ENCODE assay signal across 10 mouse cellular contexts in genomic region chr4:132356170-132356569, GRCm38 (mm10). TPM values are rescaled to one million over a fixed set of nuclear protein-coding genes. Genes with fewer than 3 reads are reported as not detected.
A peak's percentile ranks its signal among the peaks of the same experiment; 100 is the strongest.
DNase-seq lines count a peak whose midpoint lies in the region; ATAC-seq and TF ChIP-seq lines count a peak whose summit lies in the region.
"Had no signal": no experiment of that assay in that cellular context is flagged by ENCODE, and none has a peak within 500 bp of the region (broad histone marks: within the 10 kb centered on the region; RNA-seq: fewer than 3 reads in every experiment).

No protein-coding gene starts in this region.

- ATAC-seq in kidney, embryonic 14.5 days (ENCODE audit: low FRiP score, low TSS enrichment) = no peak
- no peak for ATAC-seq in forebrain, embryonic 15.5 days (replicated peaks)

- peak; percentile 41 for DNase-seq in kidney, adult 11 months
- peak; percentile 46 for DNase-seq in ES-E14 (ENCODE audit: low read depth, low spot score)
- DNase-seq in c-Kit-positive CD71-positive TER-119-negative erythroid progenitor cells, embryonic 14.5 days (ENCODE audit: low read depth) = peak; percentile 83
- DNase-seq in kidney, postnatal 10 days = peak; percentile 69
- DNase-seq in right cerebral cortex, postnatal 25 days = peak; percentile 10
- DNase-seq in urinary bladder, adult 2 months (ENCODE audit: low spot score) = no peak

- no peaks in the 10 kb centered on the region for H3K9me3 ChIP-seq in kidney, embryonic 14.5 days (ENCODE audit: control insufficient read depth, low read length)
- no peaks in the 10 kb centered on the region for H3K9me3 ChIP-seq in ES-E14 (ENCODE audit: control insufficient read depth, insufficient read depth, low read depth, low read length)
- H3K9me3 ChIP-seq in forebrain, embryonic 15.5 days = no peaks in the 10 kb centered on the region
- H3K9me3 ChIP-seq: limb, embryonic 13.5 days had no signal

- H3K9ac ChIP-seq in kidney, embryonic 14.5 days (ENCODE audit: low read depth, low read length) = no peak overlapping the region
- H3K9ac ChIP-seq in ES-E14 (ENCODE audit: insufficient read depth, low read depth, low read length, poor library complexity, severe bottlenecking) = peak overlapping the region; percentile 68; the same call in 1 of the 2 replicates
- no peak overlapping the region for H3K9ac ChIP-seq in forebrain, embryonic 15.5 days (replicated peaks)
- H3K9ac ChIP-seq: limb, embryonic 13.5 days had no signal

- peaks cover 54% of the 10 kb centered on the region for H3K36me3 ChIP-seq in kidney, embryonic 14.5 days (ENCODE audit: control insufficient read depth, insufficient read depth, low read length)
- H3K36me3 ChIP-seq in ES-E14 (ENCODE audit: control insufficient read depth, insufficient read depth, low read length, poor library complexity, severe bottlenecking) = peaks cover 22% of the 10 kb centered on the region
- H3K36me3 ChIP-seq in forebrain, embryonic 15.5 days = peaks cover 34% of the 10 kb centered on the region

- H3K4me1 ChIP-seq in kidney, embryonic 14.5 days (ENCODE audit: control insufficient read depth, insufficient read depth, low read length) = peaks cover 7% of the 10 kb centered on the region
- peaks cover 2 to 5% of the 10 kb centered on the region in 2 experiments; a peak in 2 of 4 replicates for H3K4me1 ChIP-seq in ES-E14 (ENCODE audit: control insufficient read depth in 2 of 2, insufficient read depth in 2 of 2, low read length in 2 of 2, poor library complexity in 1 of 2)
- H3K4me1 ChIP-seq in forebrain, embryonic 15.5 days = peaks cover 18% of the 10 kb centered on the region

- in situ Hi-C loops in ES-E14 (cut with MboI; ENCODE audit: low sequenced_read_pairs in 2 of 2, unreplicated experiment in 2 of 2) = no loop called here

- H3K4me2 ChIP-seq in kidney, embryonic 14.5 days (replicated peaks; ENCODE audit: low read depth, low read length) = no peak overlapping the region
- no peak overlapping the region for H3K4me2 ChIP-seq in forebrain, embryonic 15.5 days (replicated peaks)
- H3K4me2 ChIP-seq: limb, embryonic 13.5 days had no signal

- no peaks in the 10 kb centered on the region for H3K27me3 ChIP-seq in kidney, embryonic 14.5 days (ENCODE audit: control insufficient read depth, insufficient read depth, low read length)
- H3K27me3 ChIP-seq in forebrain, embryonic 15.5 days = no peaks in the 10 kb centered on the region
- H3K27me3 ChIP-seq: limb, embryonic 13.5 days had no signal

- no peak overlapping the region for H3K4me3 ChIP-seq in kidney, embryonic 14.5 days (ENCODE audit: low read length)
- H3K4me3 ChIP-seq in ES-E14 (ENCODE audit: insufficient read depth in 1 of 2, low read depth in 1 of 2, low read length in 2 of 2, poor library complexity in 1 of 2, severe bottlenecking in 1 of 2) = peak overlapping the region in 1 of 2 experiments; percentile 40; a peak in 3 of 4 replicates
- H3K4me3 ChIP-seq in forebrain, embryonic 15.5 days = no peak overlapping the region
- H3K4me3 ChIP-seq: limb, embryonic 13.5 days had no signal

- WGBS in kidney, embryonic 14.5 days = 35% methylated on average over 12 of the region's 12 CpGs
- WGBS in forebrain, embryonic 15.5 days = 35% methylated on average over 12 of the region's 12 CpGs

- H3K27ac ChIP-seq in kidney, embryonic 14.5 days (ENCODE audit: low read depth, low read length) = no peak overlapping the region
- peak overlapping the region; percentile 81; the same call in 1 of the 2 replicates for H3K27ac ChIP-seq in ES-E14 (ENCODE audit: insufficient read depth, low read depth, low read length, poor library complexity, severe bottlenecking)
- no peak overlapping the region for H3K27ac ChIP-seq in forebrain, embryonic 15.5 days (replicated peaks)
- H3K27ac ChIP-seq: limb, embryonic 13.5 days had no signal

TF ChIP-seq in ES-E14, 5 proteins besides CTCF, POLR2A, EP300 and RAD21:
- TF ChIP-seq CHD2 (IDR thresholded peaks at IDR 0.05; ENCODE audit: low read depth, low read length) (no peak), ZNF384 (IDR thresholded peaks at IDR 0.05; ENCODE audit: low read depth, low read length) (0 out of 2 replicates have a peak, but pooled peaks have one; percentile 54), HCFC1 (IDR thresholded peaks at IDR 0.05; ENCODE audit: borderline replicate concordance, insufficient read depth, low read length) (no peak)

RNA-seq across cellular contexts. Expression of gene Rcc1, which starts 2.8 kb away (rescaled TPM):
- 63.6 and 66.2 TPM in 2 replicates for polyA plus RNA-seq in kidney, embryonic 14.5 days (2014; fragmentation: Nextera tagmentation; extraction: Ambion mirVana)
- 107 and 117 TPM in 2 replicates for total RNA-seq in ES-E14 (2012; rRNA removed)
- 53.3 and 55.1 TPM in 2 replicates for polyA plus RNA-seq in forebrain, embryonic 15.5 days (2015; fragmentation: Nextera tagmentation; extraction: Ambion mirVana)
- 7.5 and 8.7 TPM in 2 replicates for polyA plus RNA-seq in urinary bladder, adult 2 months (2012; rRNA removed)

RNA-seq across cellular contexts. Expression of gene Trnau1ap, which starts 26.8 kb away (rescaled TPM):
- polyA plus RNA-seq in kidney, embryonic 14.5 days (2014; fragmentation: Nextera tagmentation; extraction: Ambion mirVana) = 79.5 and 86.2 TPM in 2 replicates
- 48.6 and 61.8 TPM in 2 replicates for total RNA-seq in ES-E14 (2012; rRNA removed)
- 86.3 and 92.3 TPM in 2 replicates for polyA plus RNA-seq in forebrain, embryonic 15.5 days (2015; fragmentation: Nextera tagmentation; extraction: Ambion mirVana)
- polyA plus RNA-seq in urinary bladder, adult 2 months (2012; rRNA removed) = 12.3 and 22.9 TPM in 2 replicates

RNA-seq across cellular contexts. Expression of gene Rab42, which starts 53.0 kb away (rescaled TPM):
- 2.4 and 3.5 TPM in 2 replicates for polyA plus RNA-seq in kidney, embryonic 14.5 days (2014; fragmentation: Nextera tagmentation; extraction: Ambion mirVana)
- total RNA-seq in ES-E14 (2012; rRNA removed) = 0.69 and 1.1 TPM in 2 replicates
- polyA plus RNA-seq in forebrain, embryonic 15.5 days (2015; fragmentation: Nextera tagmentation; extraction: Ambion mirVana) = 0.60 and 1.0 TPM in 2 replicates
- polyA plus RNA-seq in urinary bladder, adult 2 months (2012; rRNA removed) = 2.3 and 3.6 TPM in 2 replicates
- total RNA-seq: common myeloid progenitor, adult 5-6 weeks had no signal
